Mouse (Mus musculus) ES-E14 (cell line): ENCODE results near the gene Git1. TPM values are rescaled to one million over a fixed set of nuclear protein-coding genes. Genes with fewer than 3 reads are reported as not detected.

ENCODE experiments used
- DNase-seq: peaks from one replicate; pipeline ENCODE4 v3.0.0-alpha.2; 2013; ENCODE audit warnings: low read depth, low spot score
- H3K27ac ChIP-seq: 2 replicates; pipeline ENCODE4 v1.5.1; 2012; ENCODE audit warnings: low read depth, mild to moderate bottlenecking, low read length, moderate library complexity, mixed read lengths; ENCODE audit not compliant: poor library complexity, insufficient read depth, severe bottlenecking
- H3K36me3 ChIP-seq: 2 replicates; pipeline ENCODE4 v1.6.1; 2012; ENCODE audit warnings: mild to moderate bottlenecking, low read length, moderate library complexity, mixed read lengths; ENCODE audit not compliant: control insufficient read depth, poor library complexity, insufficient read depth, severe bottlenecking
- H3K4me1 ChIP-seq, 2 experiments: fragments of 150-350 bp in 1 of 2; sonication (generic) in 1 of 2; 2 replicates each; pipeline ENCODE4 v1.6.1; 2012; ENCODE audit warnings: low read length in 2 of 2, mild to moderate bottlenecking in 1 of 2, mixed read lengths in 1 of 2; ENCODE audit not compliant: control insufficient read depth in 2 of 2, insufficient read depth in 2 of 2, poor library complexity in 1 of 2
- H3K4me3 ChIP-seq, 2 experiments: fragments of 150-350 bp in 1 of 2; sonication (generic) in 1 of 2; 2 replicates each; pipeline ENCODE4 v1.5.1; 2012; ENCODE audit warnings: low read length in 2 of 2, low read depth in 1 of 2, mild to moderate bottlenecking in 1 of 2, mixed read lengths in 1 of 2; ENCODE audit not compliant: insufficient read depth in 1 of 2, poor library complexity in 1 of 2, severe bottlenecking in 1 of 2
- H3K9ac ChIP-seq: 2 replicates; pipeline ENCODE4 v1.6.1; 2012; ENCODE audit warnings: low read depth, mild to moderate bottlenecking, low read length, mixed read lengths; ENCODE audit not compliant: poor library complexity, insufficient read depth, severe bottlenecking
- H3K9me3 ChIP-seq: fragments of 150-350 bp; sonication (generic); 2 replicates; pipeline ENCODE4 v1.6.1; 2012; ENCODE audit warnings: low read depth, mild to moderate bottlenecking, low read length; ENCODE audit not compliant: control insufficient read depth, insufficient read depth
- CHD2 ChIP-seq: IDR thresholded peaks from 2 replicates; pipeline ENCODE4 v1.6.1; 2014; ENCODE audit warnings: mild to moderate bottlenecking, low read depth, low read length, inconsistent platforms
- HCFC1 ChIP-seq: IDR thresholded peaks from 2 replicates; pipeline ENCODE4 v1.6.1; 2012; ENCODE audit warnings: low read length, inconsistent platforms, borderline replicate concordance; ENCODE audit not compliant: insufficient read depth
- MAFK ChIP-seq: IDR thresholded peaks from 2 replicates; pipeline ENCODE4 v1.6.1; 2014; ENCODE audit warnings: mild to moderate bottlenecking, low read depth, low read length, inconsistent platforms; ENCODE audit not compliant: insufficient read depth
- ZC3H11A ChIP-seq: IDR thresholded peaks from 2 replicates; pipeline ENCODE4 v1.6.1; 2012; ENCODE audit warnings: low read depth, mild to moderate bottlenecking, inconsistent platforms, low read length, borderline replicate concordance
- ZNF384 ChIP-seq: IDR thresholded peaks from 2 replicates; pipeline ENCODE4 v1.6.1; 2012; ENCODE audit warnings: low read depth, low read length, inconsistent platforms
- in situ Hi-C, 2 experiments: fragments of 600-800 bp; cut with MboI; formaldehyde crosslinking; loops; one replicate each; pipeline ENCODE4 v1.15.1; 2025; ENCODE audit warnings: low sequenced_read_pairs in 2 of 2, inconsistent platforms in 1 of 2; ENCODE audit not compliant: unreplicated experiment in 2 of 2
- total RNA-seq: library from RNA; depleted of rRNA; stranded (reverse); fragments of 300-350 nt; gene quantifications from 2 replicates; pipeline ENCODE4 v1.2.3, GENCODE M21; 2012

The Git1 gene
- total RNA-seq, 1 experiment: 43.1 TPM

GRCm38 (mm10) chr11:77451670-77452069 lies 41.7 kb upstream of the Git1 start:
- in situ Hi-C loops: no loop called here
- H3K36me3 ChIP-seq: 0 out of 2 replicates have a peak, but pooled peaks cover 3% of the 10 kb centered on the region
- H3K4me1 ChIP-seq: peaks cover 5 to 20% of the 10 kb centered on the region in 2 experiments; a peak in 3 of 4 replicates
- H3K4me3 ChIP-seq: no peak overlapping the region
- no peak overlapping the region for H3K9ac ChIP-seq
- no peaks in the 10 kb centered on the region for H3K9me3 ChIP-seq
- TF ChIP-seq ZC3H11A (no peak), HCFC1 (no peak), ZNF384 (no peak), CHD2 (no peak)
- no peak for DNase-seq
- no peak overlapping the region for H3K27ac ChIP-seq

DNA sequence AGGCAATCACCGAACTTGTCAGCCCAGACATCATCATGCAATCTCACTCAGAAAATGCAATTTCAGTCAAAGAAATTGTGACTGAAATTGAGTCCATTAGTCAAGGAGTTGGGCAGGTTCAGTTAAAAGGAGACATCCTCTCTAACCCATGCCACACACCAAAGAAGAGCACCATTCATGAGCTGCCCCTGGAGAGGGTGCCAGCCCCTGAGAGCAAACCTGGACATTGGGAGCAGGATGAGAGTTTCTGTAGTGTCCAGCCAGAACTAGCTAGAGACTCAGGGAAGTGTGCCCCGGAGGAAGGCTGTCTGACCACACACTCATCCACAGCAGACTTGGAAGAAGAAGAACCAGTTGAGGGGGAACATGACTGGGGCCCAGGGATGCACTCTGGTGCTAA lies 40.0 kb upstream of the Git1 start:
- peaks cover 5 to 18% of the 10 kb centered on the region in 2 experiments; a peak in 3 of 4 replicates for H3K4me1 ChIP-seq
- no peak overlapping the region for H3K27ac ChIP-seq
- no peak overlapping the region for H3K4me3 ChIP-seq
- in situ Hi-C loops: no loop called here
- no peaks in the 10 kb centered on the region for H3K9me3 ChIP-seq
- TF ChIP-seq ZNF384: no peak
- H3K9ac ChIP-seq: no peak overlapping the region
- no peak for DNase-seq
- H3K36me3 ChIP-seq: 0 out of 2 replicates have a peak, but pooled peaks cover 3% of the 10 kb centered on the region

DNA sequence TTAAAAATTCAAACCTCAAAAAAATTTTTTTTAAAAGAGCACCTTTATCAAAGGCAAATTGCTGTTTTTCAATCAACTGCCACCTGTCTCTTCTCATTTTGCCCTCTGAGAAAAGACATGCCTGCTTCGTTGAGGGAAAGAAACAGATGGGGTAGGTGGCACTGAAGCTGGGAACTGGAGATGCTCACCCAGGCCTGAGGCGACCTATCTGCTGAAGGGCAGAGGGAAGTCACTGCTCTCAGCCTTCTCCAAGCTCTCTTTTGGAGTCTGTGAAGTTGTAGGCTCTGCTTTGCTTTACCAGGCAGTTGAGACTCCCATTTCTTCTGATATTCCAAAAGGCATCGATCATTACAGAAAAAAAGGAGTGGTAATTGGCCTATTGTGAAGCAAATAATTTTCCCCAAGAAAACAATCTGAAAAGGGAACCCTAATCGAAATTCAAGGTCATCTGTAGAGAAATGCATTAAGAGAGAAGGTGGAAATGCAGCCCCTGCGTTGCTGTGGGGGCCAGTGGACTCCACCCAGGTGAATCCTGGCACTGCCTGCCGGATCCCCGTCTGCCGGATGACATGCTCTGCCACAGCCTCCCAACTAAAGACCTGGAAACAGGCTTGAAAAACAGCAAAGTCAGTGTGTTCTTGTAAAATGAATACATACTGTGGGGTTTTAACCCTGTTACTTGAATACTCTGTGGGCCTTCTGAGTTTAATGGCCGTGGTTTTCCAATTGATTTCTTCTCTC lies 37.4 kb upstream of the Git1 start:
- TF ChIP-seq ZC3H11A (no peak), HCFC1 (no peak), MAFK (no peak), CHD2 (no peak), ZNF384 (no peak)
- Histone ChIP-seq H3K27ac (no peak overlapping the region), H3K4me3 (no peak overlapping the region), H3K36me3 (no peaks in the 10 kb centered on the region), H3K4me1 (peaks cover 5 to 19% of the 10 kb centered on the region in 2 experiments; a peak in 3 of 4 replicates), H3K9me3 (no peaks in the 10 kb centered on the region), H3K9ac (no peak overlapping the region)
- in situ Hi-C loops: no loop called here
- no peak for DNase-seq

DNA sequence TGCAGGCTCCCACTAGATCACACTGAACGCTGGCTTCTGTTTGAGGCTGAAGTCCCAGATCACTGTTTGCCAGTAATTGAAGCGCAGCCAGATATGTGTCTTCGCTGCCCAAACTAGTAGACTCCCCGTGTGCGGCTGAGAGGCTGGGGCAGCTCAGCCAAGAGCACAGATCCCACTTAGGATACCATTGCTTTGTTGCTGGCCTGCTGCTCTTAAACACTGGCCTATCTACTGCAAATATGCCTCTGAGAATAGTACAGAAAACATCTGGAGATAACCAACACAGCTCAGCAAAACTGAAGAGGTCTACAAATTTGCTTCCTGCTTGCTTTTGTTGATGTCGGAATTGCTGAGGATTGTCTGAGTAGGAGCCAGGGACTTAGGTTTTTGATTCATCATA lies 36.5 kb upstream of the Git1 start:
- TF ChIP-seq HCFC1: no peak
- TF ChIP-seq ZC3H11A: no peak
- TF ChIP-seq MAFK: no peak
- no peak for TF ChIP-seq ZNF384
- TF ChIP-seq CHD2: no peak
- Histone ChIP-seq H3K27ac (no peak overlapping the region), H3K36me3 (no peaks in the 10 kb centered on the region), H3K9me3 (no peaks in the 10 kb centered on the region), H3K4me3 (no peak overlapping the region), H3K9ac (no peak overlapping the region), H3K4me1 (peaks cover 5 to 19% of the 10 kb centered on the region in 2 experiments; a peak in 3 of 4 replicates)
- DNase-seq: no peak
- in situ Hi-C loops: no loop called here

DNA sequence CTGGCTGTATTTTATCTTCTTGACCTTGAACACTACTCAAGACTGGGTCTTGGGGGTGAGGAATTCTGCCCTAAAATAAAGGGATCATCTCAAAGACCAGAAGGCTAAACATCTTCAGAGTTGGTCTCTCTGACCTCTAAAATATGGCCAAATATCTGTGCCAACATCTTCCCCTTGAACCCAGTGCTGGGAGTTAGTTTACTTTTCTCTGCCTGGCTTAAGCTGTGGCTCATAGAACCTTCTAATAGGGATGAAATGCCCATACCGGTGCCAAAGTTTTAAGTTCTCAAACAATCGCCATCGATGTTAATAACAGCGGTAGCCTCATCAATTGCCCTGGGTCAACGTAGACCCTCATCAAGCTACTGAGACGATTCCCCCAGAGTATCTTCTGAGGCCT lies 31.5 kb upstream of the Git1 start:
- no peak for TF ChIP-seq MAFK
- TF ChIP-seq ZC3H11A: no peak
- no peak for TF ChIP-seq CHD2
- TF ChIP-seq HCFC1: no peak
- no peak for TF ChIP-seq ZNF384
- DNase-seq: no peak
- peak overlapping the region; percentile 70 for H3K9ac ChIP-seq
- no peak overlapping the region for H3K27ac ChIP-seq
- H3K4me1 ChIP-seq: peaks cover 0 to 18% of the 10 kb centered on the region in 2 experiments; a peak in 2 of 4 replicates
- no peaks in the 10 kb centered on the region for H3K9me3 ChIP-seq
- no peaks in the 10 kb centered on the region for H3K36me3 ChIP-seq
- peak overlapping the region; percentile 69 to 78 for H3K4me3 ChIP-seq
- in situ Hi-C loops: no loop called here
